Mouse (Mus musculus): ENCODE data around the gene Nfkbil1.

Gene Nfkbil1

GRCm38 (mm10) chr17:35254241-35255098 lies 18.9 kb upstream of the Nfkbil1 start:
- DNase-seq (ENCODE audit: extremely low read depth, low read depth), result no peak

- DNase-seq (ENCODE audit: extremely low read depth, low read depth), result no peak
Measured at GRCm38 (mm10) chr17:35253293-35254093, 17.9 kb upstream of the Nfkbil1 start.

GRCm38 (mm10) chr17:35252619-35253292 lies 17.2 kb upstream of the Nfkbil1 start:
- no peak for DNase-seq (ENCODE audit: extremely low read depth, low read depth)

GRCm38 (mm10) chr17:35251981-35252380 lies 16.4 kb upstream of the Nfkbil1 start:
- DNase-seq (ENCODE audit: extremely low read depth, low read depth), result no peak

- no peak for DNase-seq (ENCODE audit: extremely low read depth, low read depth)
Measured at GRCm38 (mm10) chr17:35251162-35251719, 15.6 kb upstream of the Nfkbil1 start.

- DNase-seq (ENCODE audit: extremely low read depth, low read depth), result no peak
Measured at GRCm38 (mm10) chr17:35250348-35251120, 14.9 kb upstream of the Nfkbil1 start.

GRCm38 (mm10) chr17:35249451-35250197 lies 14.0 kb upstream of the Nfkbil1 start:
- no peak for DNase-seq (ENCODE audit: extremely low read depth, low read depth)

- no peak for DNase-seq (ENCODE audit: extremely low read depth, low read depth)
Measured at GRCm38 (mm10) chr17:35248986-35249385, 13.4 kb upstream of the Nfkbil1 start.

- DNase-seq (ENCODE audit: extremely low read depth, low read depth), result no peak
Measured at GRCm38 (mm10) chr17:35247144-35247543, 11.6 kb upstream of the Nfkbil1 start.

- no peak for DNase-seq (ENCODE audit: extremely low read depth, low read depth)
Measured at GRCm38 (mm10) chr17:35245731-35246623, 10.4 kb upstream of the Nfkbil1 start.

GRCm38 (mm10) chr17:35244999-35245398 lies 9.4 kb upstream of the Nfkbil1 start:
- DNase-seq (ENCODE audit: extremely low read depth, low read depth), result no peak

GRCm38 (mm10) chr17:35243086-35243485 lies 7.5 kb upstream of the Nfkbil1 start:
- no peak for DNase-seq (ENCODE audit: extremely low read depth, low read depth)

GRCm38 (mm10) chr17:35242015-35242941 lies 6.7 kb upstream of the Nfkbil1 start:
- peak; percentile 71 for DNase-seq (ENCODE audit: extremely low read depth, low read depth)

GRCm38 (mm10) chr17:35241305-35242014 lies 5.9 kb upstream of the Nfkbil1 start, which contains the start of gene Ddx39b:
Gene Ddx39b, plus strand, starts transcription at chr17:35241746.
- DNase-seq (ENCODE audit: extremely low read depth, low read depth), result peak; percentile 90

GRCm38 (mm10) chr17:35240384-35241304 lies 5.1 kb upstream of the Nfkbil1 start:
- no peak for DNase-seq (ENCODE audit: extremely low read depth, low read depth)

GRCm38 (mm10) chr17:35239700-35240099 lies 4.1 kb upstream of the Nfkbil1 start:
- DNase-seq (ENCODE audit: extremely low read depth, low read depth), result no peak
